Mouse (Mus musculus) cerebellum, postnatal 14 days (tissue): ENCODE data around the gene Mrtfb.

Experiments
- DNase-seq, 2 experiments: peaks; one replicate each; pipeline ENCODE4 v3.0.0; 2021; ENCODE audit warnings: mixed read lengths in 2 of 2

Mrtfb gene

DNA sequence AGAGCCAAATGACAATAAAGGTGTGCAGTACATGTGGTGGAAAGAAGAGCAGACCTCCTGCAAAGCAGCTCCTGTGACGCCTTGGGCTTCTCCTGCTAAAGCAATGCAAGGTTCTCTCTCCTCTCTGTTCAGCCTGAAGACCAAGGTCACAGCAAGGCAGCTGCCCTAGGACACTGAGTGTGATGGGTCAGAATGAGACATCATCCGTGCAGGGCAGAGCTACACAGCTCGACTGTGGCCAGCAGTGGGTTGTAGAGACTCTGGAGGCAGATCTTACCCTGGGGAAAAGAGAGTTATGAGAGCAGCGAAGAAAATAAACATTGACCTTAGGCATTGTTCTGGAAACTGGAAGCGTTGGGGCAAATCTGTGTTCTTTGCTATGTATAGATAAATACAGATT is 98.2 kb downstream of the Mrtfb start:
- no peak for DNase-seq

DNA sequence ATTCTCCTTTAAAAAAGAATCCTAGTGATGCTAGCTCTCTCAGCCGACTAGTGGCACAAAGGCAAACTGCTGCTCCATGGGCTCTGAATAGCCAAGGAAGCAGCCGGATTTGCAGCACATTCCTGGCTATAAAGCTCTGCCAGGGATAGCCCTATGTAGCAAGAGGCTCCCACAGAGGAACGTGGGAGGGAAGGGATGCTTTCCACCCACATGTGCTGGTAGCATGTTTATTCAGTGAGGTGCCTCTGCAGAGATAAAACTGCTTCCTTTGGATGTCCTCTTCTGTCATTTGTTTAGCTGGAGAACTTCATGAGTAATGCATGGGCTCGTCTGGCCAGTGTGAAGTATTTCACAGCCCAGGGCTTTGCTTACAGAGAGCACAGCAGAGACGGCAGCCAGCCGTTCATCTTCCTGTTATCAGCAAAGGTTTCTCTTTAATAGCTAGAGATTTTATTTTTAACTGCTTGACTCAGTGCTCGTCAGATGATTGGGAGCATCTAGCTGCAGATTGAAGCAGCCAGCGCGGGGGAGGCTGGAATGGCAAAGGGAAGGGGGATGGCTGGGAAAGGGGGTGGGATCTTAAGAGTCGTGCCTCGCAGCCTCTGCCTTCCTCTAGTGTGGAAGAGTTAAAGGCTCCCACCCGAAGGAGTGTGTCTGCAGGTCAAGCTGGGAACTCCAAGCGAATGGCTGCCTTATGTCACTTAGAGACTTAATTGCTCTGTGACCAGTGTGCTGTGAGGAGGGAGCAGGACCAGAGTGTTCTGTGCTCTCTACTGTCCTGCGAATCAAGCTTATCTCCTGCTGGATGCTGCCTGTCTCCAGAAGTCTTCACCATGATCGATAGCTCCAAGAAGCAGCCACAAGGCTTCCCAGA is 101.8 kb downstream of the Mrtfb start:
- DNase-seq = peak; percentile 78 to 80

GRCm38 (mm10) chr16:13358741-13359140 is 102.5 kb downstream of the Mrtfb start:
- DNase-seq = no peak

DNA sequence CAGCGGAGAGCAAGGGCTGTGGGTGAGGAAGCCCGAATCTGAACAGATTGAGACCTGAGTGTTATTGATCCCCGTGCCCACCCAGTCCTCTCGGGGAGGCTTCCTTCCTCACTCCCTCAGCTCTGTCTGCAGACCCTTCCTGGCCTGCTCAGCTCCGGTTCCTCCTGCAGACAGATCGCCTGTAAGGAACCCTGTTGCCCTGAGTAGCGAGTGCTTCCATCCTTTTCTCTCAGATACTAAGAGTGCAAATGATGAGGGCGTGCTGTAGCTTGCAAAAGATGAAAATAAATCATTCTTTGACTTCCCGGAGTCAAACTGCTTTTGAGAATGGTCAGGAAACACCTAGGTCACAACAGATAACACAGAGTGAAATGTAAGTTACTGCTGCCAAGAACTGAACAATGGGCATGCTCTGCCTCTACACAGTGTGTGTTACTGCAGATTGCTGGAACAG is 103.2 kb downstream of the Mrtfb start:
- DNase-seq = no peak

- DNase-seq = no peak
These were observed 103.9 kb downstream of the Mrtfb start for GRCm38 (mm10) chr16:13360208-13360607.

GRCm38 (mm10) chr16:13360835-13361234 is 104.6 kb downstream of the Mrtfb start:
- no peak for DNase-seq

GRCm38 (mm10) chr16:13363141-13363540 is 106.9 kb downstream of the Mrtfb start:
- DNase-seq = no peak

GRCm38 (mm10) chr16:13364145-13364544 is 107.9 kb downstream of the Mrtfb start:
- DNase-seq = no peak

DNA sequence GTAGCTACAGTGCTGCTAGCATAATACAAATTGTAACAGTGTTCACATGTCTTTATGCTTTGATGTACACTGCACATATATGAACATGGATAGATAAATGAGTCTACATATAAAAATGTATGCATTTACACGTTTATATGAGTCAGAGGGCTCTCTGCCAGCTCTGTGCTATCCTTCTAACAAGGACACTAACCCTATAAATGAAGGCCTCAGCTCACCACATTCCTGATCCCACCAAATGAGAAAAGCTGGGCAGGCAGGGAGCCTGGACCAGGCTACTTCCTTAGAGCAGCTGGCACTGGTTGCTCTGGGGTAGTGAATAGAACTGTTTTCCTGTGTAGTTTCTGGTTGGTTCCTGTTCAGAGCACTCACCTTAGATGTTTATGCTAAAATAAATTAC is 110.0 kb downstream of the Mrtfb start:
- no peak for DNase-seq

- DNase-seq = no peak
These were observed 110.7 kb downstream of the Mrtfb start for GRCm38 (mm10) chr16:13366802-13367465.

- no peak for DNase-seq
These were observed 111.2 kb downstream of the Mrtfb start for GRCm38 (mm10) chr16:13367466-13367856.

- no peak for DNase-seq
These were observed 112.4 kb downstream of the Mrtfb start for GRCm38 (mm10) chr16:13368645-13369044.

GRCm38 (mm10) chr16:13371740-13372287 is 115.5 kb downstream of the Mrtfb start:
- peak; percentile 90 to 96 for DNase-seq

- DNase-seq = no peak
These were observed 116.7 kb downstream of the Mrtfb start for GRCm38 (mm10) chr16:13372899-13373533.

- no peak for DNase-seq
These were observed 120.7 kb downstream of the Mrtfb start for GRCm38 (mm10) chr16:13376947-13377486.

DNA sequence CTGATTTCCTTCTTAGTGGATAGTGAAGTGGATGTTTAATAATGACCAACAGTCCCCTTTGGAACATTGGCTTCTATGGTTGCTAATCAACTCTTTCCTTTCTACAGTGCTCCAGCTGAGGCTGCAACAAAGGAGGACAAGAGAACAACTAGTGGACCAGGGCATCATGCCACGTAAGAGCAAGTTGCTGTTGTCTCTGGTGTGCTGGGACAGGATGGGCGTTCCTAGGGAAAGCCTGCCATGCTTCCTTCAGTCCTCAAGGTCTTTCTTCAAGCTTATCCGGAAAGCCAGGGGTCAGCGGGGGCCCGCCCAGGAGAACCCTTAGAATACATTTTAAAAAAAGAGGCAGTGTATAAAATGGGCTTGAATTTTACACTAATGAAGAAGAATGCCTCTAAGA is 121.9 kb downstream of the Mrtfb start:
- DNase-seq = no peak

GRCm38 (mm10) chr16:13379865-13380264 is 123.6 kb downstream of the Mrtfb start:
- no peak for DNase-seq

DNA sequence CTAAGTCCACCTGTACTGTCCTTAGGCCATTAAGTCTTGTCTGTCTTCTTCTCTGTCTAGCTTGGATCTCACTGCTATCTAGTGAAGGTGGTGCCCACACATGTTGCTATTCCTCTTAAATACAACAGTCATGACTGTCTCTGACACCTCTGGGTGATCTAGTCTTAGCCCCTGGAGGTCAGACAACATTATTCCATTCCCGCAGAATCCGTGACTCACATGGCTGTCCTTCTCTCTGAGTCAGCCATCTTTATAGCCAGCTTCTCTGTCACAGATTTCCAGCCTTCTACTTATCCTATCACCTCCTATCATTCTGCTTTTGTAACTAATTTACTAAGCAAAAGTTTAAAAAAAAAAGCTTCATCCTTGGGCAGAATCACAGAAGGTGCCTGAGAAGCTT is 125.5 kb downstream of the Mrtfb start:
- no peak for DNase-seq

GRCm38 (mm10) chr16:13387306-13387705 is 131.0 kb downstream of the Mrtfb start:
- no peak for DNase-seq

- DNase-seq = no peak
These were observed 144.1 kb downstream of the Mrtfb start for GRCm38 (mm10) chr16:13400375-13400774.

DNA sequence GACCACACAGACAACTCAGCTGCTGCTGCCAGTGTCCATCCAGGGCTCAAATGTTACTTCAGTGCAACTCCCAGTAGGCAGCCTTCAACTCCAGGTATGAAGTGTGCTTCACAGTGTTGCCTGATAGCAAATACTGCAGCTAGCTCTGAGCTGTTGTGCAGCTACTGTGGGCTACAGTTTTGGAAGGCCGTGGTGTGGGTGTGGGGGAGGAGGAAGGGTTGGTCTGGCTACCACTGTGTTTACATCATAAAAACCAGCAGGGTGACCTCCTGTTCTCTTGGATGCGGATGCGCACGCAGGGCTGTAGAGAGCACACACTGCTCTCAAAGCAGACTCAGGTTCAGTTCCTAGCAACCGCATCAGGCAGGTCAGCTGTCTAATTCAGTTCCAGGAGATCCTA is 145.3 kb downstream of the Mrtfb start:
- peak; percentile 70 to 72 for DNase-seq

- no peak for DNase-seq
These were observed 148.4 kb downstream of the Mrtfb start for GRCm38 (mm10) chr16:13404656-13405055.

DNA sequence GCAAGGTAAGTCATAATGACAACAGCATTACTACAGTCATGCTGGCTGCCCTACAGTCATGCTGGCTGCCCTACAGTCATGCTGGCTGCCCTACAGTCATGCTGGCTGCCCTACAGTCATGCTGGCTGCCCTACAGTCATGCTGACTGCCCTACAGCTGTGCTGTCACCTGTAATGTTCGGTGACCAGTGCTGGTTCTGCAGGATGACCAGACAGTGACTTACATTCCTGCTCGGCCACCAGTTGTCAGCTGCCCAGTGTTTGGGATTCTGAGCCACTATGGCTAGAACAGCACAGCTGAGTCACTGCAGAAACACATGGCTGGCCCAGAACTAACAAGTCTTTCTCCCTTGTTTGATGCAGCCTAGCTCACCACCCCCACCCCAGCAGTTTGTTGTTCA is 149.1 kb downstream of the Mrtfb start:
- no peak for DNase-seq
